Mouse (Mus musculus): ENCODE data around the gene BC049715. TPM values are rescaled to one million over a fixed set of nuclear protein-coding genes. Genes with fewer than 3 reads are reported as not detected.

Gene BC049715
- polyA plus RNA-seq, 1 experiment from 2014 or later, result 0.46 TPM

DNA sequence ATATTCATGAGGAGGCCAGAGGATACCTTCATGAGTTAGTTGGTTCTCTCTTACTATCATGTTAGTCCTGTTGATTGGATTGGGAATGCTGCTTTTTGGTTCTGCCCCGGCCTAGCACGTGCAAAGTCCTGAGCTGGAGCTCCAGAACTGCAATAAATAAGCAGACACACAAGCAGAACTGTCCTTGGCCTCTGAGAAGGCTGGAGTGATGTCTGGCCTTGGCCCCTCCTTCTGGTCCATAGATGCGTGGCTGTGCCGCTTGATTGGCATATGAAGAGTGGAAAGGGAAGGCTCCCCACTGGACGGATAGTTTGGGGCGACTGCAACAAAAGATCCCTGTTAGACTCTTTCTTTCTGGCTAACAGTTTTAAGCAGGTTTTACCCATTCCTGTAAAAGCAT is 61.6 kb downstream of the BC049715 start:
- Histone ChIP-seq H3K9ac (ENCODE audit: low read length) (no peak overlapping the region), H3K27ac (replicated peaks) (no peak overlapping the region), H3K9me3 (ENCODE audit: control insufficient read depth, low read length) (no peaks in the 10 kb centered on the region), H3K27me3 (ENCODE audit: control insufficient read depth, insufficient read depth, low read length) (no peaks in the 10 kb centered on the region), H3K4me3 (ENCODE audit: low read depth, low read length) (no peak overlapping the region), H3K36me3 (ENCODE audit: control insufficient read depth, insufficient read depth, low read length) (no peaks in the 10 kb centered on the region), H3K4me2 (replicated peaks; ENCODE audit: low read depth) (no peak overlapping the region), H3K4me1 (replicated peaks; ENCODE audit: control insufficient read depth, insufficient read depth) (0 out of 2 replicates have a peak, but pooled peaks cover 2% of the 10 kb centered on the region)
- WGBS, result 89% methylated on average over 6 of the region's 6 CpGs
- DNase-seq (ENCODE audit: low spot score), result no peak
- TF ChIP-seq CTCF (IDR thresholded peaks at IDR 0.05; ENCODE audit: low read depth), result no peak
- no peak for TF ChIP-seq EP300 (optimal IDR thresholded peaks at IDR 0.05)
- no peak for ATAC-seq (ENCODE audit: low FRiP score, low TSS enrichment)

DNA sequence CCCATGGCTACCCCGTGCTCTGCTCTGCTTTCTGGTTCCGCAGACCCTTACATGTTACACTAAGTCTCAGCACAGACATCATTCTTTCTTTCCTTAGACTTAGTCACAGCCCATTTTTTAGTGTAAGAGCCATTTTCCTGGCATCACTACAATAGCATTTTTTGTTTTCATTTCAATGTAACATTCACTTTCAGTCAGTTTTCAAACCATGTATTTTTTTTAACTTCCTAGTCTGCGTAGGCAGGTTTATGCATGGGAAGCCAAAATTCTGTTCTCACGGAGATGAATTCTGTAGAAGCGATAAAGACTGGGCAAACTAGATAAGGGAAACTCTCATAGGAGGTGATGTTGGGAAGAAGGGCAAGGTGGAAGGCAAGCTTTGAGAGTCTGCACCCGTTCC is 62.1 kb downstream of the BC049715 start:
- no peak for DNase-seq (ENCODE audit: low spot score)
- no peaks in the 10 kb centered on the region for H3K36me3 ChIP-seq (ENCODE audit: control insufficient read depth, insufficient read depth, low read length)
- 78% methylated on average over 6 of the region's 6 CpGs for WGBS
- peaks cover 6% of the 10 kb centered on the region; the same call in 1 of the 2 replicates for H3K4me1 ChIP-seq (replicated peaks; ENCODE audit: control insufficient read depth, insufficient read depth)
- no peak overlapping the region for H3K9ac ChIP-seq (ENCODE audit: low read length)
- no peaks in the 10 kb centered on the region for H3K9me3 ChIP-seq (ENCODE audit: control insufficient read depth, low read length)
- no peak overlapping the region for H3K4me3 ChIP-seq (ENCODE audit: low read depth, low read length)
- no peak for TF ChIP-seq EP300 (optimal IDR thresholded peaks at IDR 0.05)
- TF ChIP-seq CTCF (IDR thresholded peaks at IDR 0.05; ENCODE audit: low read depth), result no peak
- no peaks in the 10 kb centered on the region for H3K27me3 ChIP-seq (ENCODE audit: control insufficient read depth, insufficient read depth, low read length)
- no peak for ATAC-seq (ENCODE audit: low FRiP score, low TSS enrichment)
- H3K27ac ChIP-seq (replicated peaks), result no peak overlapping the region
- no peak overlapping the region for H3K4me2 ChIP-seq (replicated peaks; ENCODE audit: low read depth)

Small RNA genes lying within 50 kb of the gene (microRNA-seq; reads per million reads assigned to microRNA genes)
- gene Gm44364, result not detected

Other genes starting within 250 kb of the BC049715 start
- 37.8 and 39.6 TPM in 2 replicates for gene Plbd1, start 165.7 kb upstream of the BC049715 start, polyA plus RNA-seq (2015; fragmentation: Nextera tagmentation; extraction: Ambion mirVana)
- 2.0 and 2.5 TPM in 2 replicates for gene Gucy2c, start 45.9 kb upstream of the BC049715 start, polyA plus RNA-seq (2015; fragmentation: Nextera tagmentation; extraction: Ambion mirVana)
- gene Hist4h4, start 23.2 kb upstream of the BC049715 start, polyA plus RNA-seq (2015; fragmentation: Nextera tagmentation; extraction: Ambion mirVana), result 0.59 and 0.68 TPM in 2 replicates
- 439 and 445 TPM in 2 replicates for gene H2afj, start 19.4 kb upstream of the BC049715 start, polyA plus RNA-seq (2015; fragmentation: Nextera tagmentation; extraction: Ambion mirVana)
- gene Wbp11, start 607 bp downstream of the BC049715 start, polyA plus RNA-seq (2015; fragmentation: Nextera tagmentation; extraction: Ambion mirVana), result 39.8 and 42.8 TPM in 2 replicates
- gene Smco3, start 7.8 kb downstream of the BC049715 start, polyA plus RNA-seq (2015; fragmentation: Nextera tagmentation; extraction: Ambion mirVana), result 0.56 and 0.63 TPM in 2 replicates
- 3.2 and 3.3 TPM in 2 replicates for gene Art4, start 30.1 kb downstream of the BC049715 start, polyA plus RNA-seq (2015; fragmentation: Nextera tagmentation; extraction: Ambion mirVana)
- 392 and 473 TPM in 2 replicates for gene Mgp, start 48.2 kb downstream of the BC049715 start, polyA plus RNA-seq (2015; fragmentation: Nextera tagmentation; extraction: Ambion mirVana)
- 0.65 and 1.0 TPM in 2 replicates for gene Erp27, start 94.6 kb downstream of the BC049715 start, polyA plus RNA-seq (2015; fragmentation: Nextera tagmentation; extraction: Ambion mirVana)
- 0.06 and 0.40 TPM in 2 replicates for gene Pde6h, start 96.2 kb downstream of the BC049715 start, polyA plus RNA-seq (2015; fragmentation: Nextera tagmentation; extraction: Ambion mirVana)
- 27.3 and 34.9 TPM in 2 replicates for gene Arhgdib, start 114.3 kb downstream of the BC049715 start, polyA plus RNA-seq (2015; fragmentation: Nextera tagmentation; extraction: Ambion mirVana)

Data from stomach, postnatal 0 days (tissue).